Mouse (Mus musculus): ENCODE measurements around the gene A930004D18Rik.

GRCm38 (mm10) chr2:18041199-18041885 lies 3.8 kb upstream of the A930004D18Rik start:
- no peak for TF ChIP-seq POLR2A (IDR thresholded peaks at IDR 0.05; ENCODE audit: control insufficient read depth in 1 of 2, insufficient read depth in 1 of 2, low read depth in 1 of 2, low read length in 2 of 2, poor library complexity in 1 of 2)
- TF ChIP-seq CTCF (IDR thresholded peaks at IDR 0.05 in 2 of 3, conservative IDR thresholded peaks at IDR 0.05 in 1 of 3; ENCODE audit: control insufficient read depth in 1 of 3, insufficient read depth in 1 of 3, low read depth in 2 of 3, low read length in 3 of 3, poor library complexity in 1 of 3, severe bottlenecking in 1 of 3): no peak
- TF ChIP-seq EP300 (IDR thresholded peaks at IDR 0.05; ENCODE audit: low read depth in 1 of 2, low read length in 2 of 2): no peak
- TF ChIP-seq MAZ (IDR thresholded peaks at IDR 0.05; ENCODE audit: low read depth, low read length): no peak
- TF ChIP-seq NRF1 (IDR thresholded peaks at IDR 0.05; ENCODE audit: insufficient read depth, low read depth, low read length, poor library complexity, severe bottlenecking): no peak
- no peak for TF ChIP-seq UBTF (IDR thresholded peaks at IDR 0.05; ENCODE audit: borderline replicate concordance, insufficient read depth, low read depth, low read length)
- no peak for TF ChIP-seq ZNF384 (IDR thresholded peaks at IDR 0.05; ENCODE audit: low read depth, low read length)
- TF ChIP-seq MYC (IDR thresholded peaks at IDR 0.05; ENCODE audit: low read depth, low read length): no peak
- TF ChIP-seq USF1 (IDR thresholded peaks at IDR 0.05; ENCODE audit: low read depth, low read length): no peak
- no peak for TF ChIP-seq KAT2A (conservative IDR thresholded peaks at IDR 0.05; ENCODE audit: low read depth, low read length)
- no peak for TF ChIP-seq RAD21 (IDR thresholded peaks at IDR 0.05; ENCODE audit: low read depth, low read length)
